Mouse (Mus musculus): ENCODE data around the gene Agbl5.

DNA sequence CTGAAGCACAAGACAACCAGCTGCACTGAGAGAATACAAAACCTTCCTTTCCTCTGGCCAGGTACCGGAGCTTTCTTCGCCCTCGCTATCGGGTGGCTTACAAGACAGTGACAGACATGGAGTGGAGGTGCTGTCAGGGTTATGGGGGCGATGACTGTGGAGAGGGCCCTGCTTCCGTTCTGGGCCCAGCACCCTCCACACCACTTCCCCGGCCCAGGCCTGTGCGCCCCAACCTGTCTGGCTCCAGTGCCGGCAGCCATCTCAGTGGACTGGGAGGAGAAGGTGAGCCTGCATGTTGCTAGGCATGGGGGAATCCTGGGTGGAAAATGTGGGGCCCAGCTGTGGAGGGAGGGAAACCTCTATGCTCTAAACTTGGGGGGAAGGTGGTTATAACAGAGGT is 27.0 kb downstream of the Agbl5 start:
- TF ChIP-seq CTCF (IDR thresholded peaks at IDR 0.05; ENCODE audit: low read depth, low read length), result no peak
- no peak for TF ChIP-seq POLR2AphosphoS5 (IDR thresholded peaks at IDR 0.05; ENCODE audit: insufficient replicate concordance, low read depth, low read length)

Measured in G1E (cell line).